Mouse (Mus musculus) thymus, postnatal 0 days (tissue): ENCODE data around the gene Coa5. TPM values are rescaled to one million over a fixed set of nuclear protein-coding genes. Genes with fewer than 3 reads are reported as not detected.

Experiments
- DNase-seq: peaks from one replicate; pipeline ENCODE4 v3.0.0-alpha.2; 2015; ENCODE audit warnings: low spot score
- polyA plus RNA-seq: library from polyadenylated mRNA; unstranded; fragments of >200 nt; fragmentation: Nextera tagmentation; extraction: Ambion mirVana; gene quantifications from 2 replicates; pipeline ENCODE4 v1.2.1, GENCODE M21; 2015

Coa5 gene
- polyA plus RNA-seq, 1 experiment from 2014 or later = 38.4 TPM

- DNase-seq = no peak
Observed at GRCm38 (mm10) chr1:37368768-37369385, 61.0 kb downstream of the Coa5 start.

GRCm38 (mm10) chr1:37368125-37368524 is 61.8 kb downstream of the Coa5 start:
- DNase-seq = no peak

Other genes starting within 250 kb of the Coa5 start
- gene Cnga3, start 215.7 kb downstream of the Coa5 start, polyA plus RNA-seq = 0.09 and 0.20 TPM in 2 replicates
- gene Inpp4a, start 130.2 kb downstream of the Coa5 start, polyA plus RNA-seq = 7.0 and 9.0 TPM in 2 replicates
- gene Unc50, start within 50 bp of the Coa5 start, polyA plus RNA-seq = 132 and 135 TPM in 2 replicates
- 12.7 and 14.7 TPM in 2 replicates for gene Mgat4a, start 110.9 kb upstream of the Coa5 start, polyA plus RNA-seq